Mouse (Mus musculus) embryonic fibroblast, embryonic 13.5 days (primary cell): ENCODE data around the gene Camkk1.

Source experiments
- CTCF ChIP-seq: IDR thresholded peaks from 2 replicates; pipeline ENCODE4 v1.5.1; 2011; ENCODE audit warnings: mild to moderate bottlenecking, control low read depth, low read length, moderate library complexity, borderline replicate concordance; ENCODE audit not compliant: insufficient read depth
- POLR2A ChIP-seq: IDR thresholded peaks from 2 replicates; pipeline ENCODE4 v1.6.1; 2011; ENCODE audit warnings: low read depth, mild to moderate bottlenecking, control low read depth, low read length, moderate library complexity

GRCm38 (mm10) chr11:73057701-73058100 lies 38.9 kb downstream of the Camkk1 start:
- TF ChIP-seq POLR2A (no peak), CTCF (no peak)
